Mouse (Mus musculus): ENCODE measurements around the gene Crocc2. TPM values are rescaled to one million over a fixed set of nuclear protein-coding genes. Genes with fewer than 3 reads are reported as not detected.
"Not testable (repeated sequence)": the region's sequence is repeated elsewhere in the genome, so short reads cannot be mapped to it uniquely, and the experiment has no call there.

Crocc2 gene
- polyA plus RNA-seq, 1 experiment from 2014 or later: 0.26 TPM

DNA sequence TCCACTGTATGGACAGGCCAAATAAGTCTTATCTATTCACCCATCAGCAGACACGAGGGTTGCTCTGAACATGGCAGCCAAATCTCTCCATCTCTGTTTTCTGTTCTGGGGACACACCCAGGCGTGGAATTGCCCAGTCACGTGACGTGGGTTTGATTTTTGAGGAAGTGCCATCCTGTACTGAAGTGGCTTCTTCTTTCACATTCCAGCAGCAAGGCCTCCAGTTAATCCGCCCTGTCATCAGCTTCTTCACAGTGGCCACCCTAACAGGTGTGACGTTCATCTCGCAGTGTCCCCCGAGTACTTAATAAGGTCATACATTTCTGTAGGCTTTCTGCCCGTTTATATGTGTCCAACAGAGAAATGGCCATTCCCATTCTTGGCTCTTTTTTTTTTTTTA, 3.1 kb upstream of the Crocc2 start:
- no peak for ATAC-seq (replicated peaks; ENCODE audit: insufficient number of reproducible peaks, insufficient read depth, low FRiP score, low read depth)
- WGBS: 56% methylated on average over 9 of the region's 9 CpGs
- Histone ChIP-seq H3K9ac (no peak overlapping the region), H3K9me3 (replicated peaks) (no peaks in the 10 kb centered on the region), H3K4me1 (replicated peaks) (no peaks in the 10 kb centered on the region), H3K27me3 (peaks cover 39% of the 10 kb centered on the region), H3K36me3 (no peaks in the 10 kb centered on the region), H3K27ac (no peak overlapping the region), H3K4me2 (no peak overlapping the region), H3K4me3 (no peak overlapping the region)

DNA sequence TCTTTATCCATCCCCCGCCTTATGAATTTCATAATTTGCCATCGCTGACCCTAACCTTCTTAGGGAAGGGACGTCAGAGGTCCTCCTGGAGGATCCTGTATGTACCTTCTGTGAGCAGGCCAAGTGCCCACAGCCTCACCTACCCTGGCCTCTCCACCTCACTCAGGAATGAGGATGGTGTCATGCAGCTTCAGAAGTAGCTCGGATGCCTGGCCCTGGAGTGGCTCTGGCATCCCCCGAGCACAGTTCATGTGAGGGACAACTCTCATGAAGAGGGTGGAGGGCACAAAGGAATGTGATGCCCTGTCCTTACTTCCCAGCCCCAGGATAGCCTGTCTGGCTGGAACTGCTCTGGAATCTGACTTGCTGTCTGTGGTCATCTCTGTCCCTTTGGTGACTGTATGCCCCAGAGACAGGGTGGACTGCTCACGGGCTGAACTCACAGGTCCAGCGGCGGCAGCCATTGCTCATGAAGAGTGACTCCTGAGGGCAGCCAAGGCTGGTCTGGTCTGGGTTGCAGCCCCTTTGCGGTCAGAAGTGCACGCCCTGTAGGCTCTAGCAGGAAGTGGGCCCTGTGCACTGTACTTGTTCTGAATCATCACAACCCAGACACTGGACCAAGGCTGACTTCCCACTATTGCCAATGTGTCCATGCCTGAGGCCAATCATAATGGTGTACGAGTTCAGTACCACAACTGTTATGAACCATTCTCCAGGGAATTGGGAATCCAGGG, 2.0 kb upstream of the Crocc2 start:
- H3K36me3 ChIP-seq: no peaks in the 10 kb centered on the region
- no peak overlapping the region for H3K4me3 ChIP-seq
- no peak overlapping the region for H3K4me2 ChIP-seq
- 76% methylated on average over 11 of the region's 11 CpGs for WGBS
- peaks cover 44% of the 10 kb centered on the region for H3K27me3 ChIP-seq
- H3K9me3 ChIP-seq (replicated peaks): no peaks in the 10 kb centered on the region
- ATAC-seq (replicated peaks; ENCODE audit: insufficient number of reproducible peaks, insufficient read depth, low FRiP score, low read depth): no peak
- no peaks in the 10 kb centered on the region for H3K4me1 ChIP-seq (replicated peaks)
- no peak overlapping the region for H3K9ac ChIP-seq
- no peak overlapping the region for H3K27ac ChIP-seq

DNA sequence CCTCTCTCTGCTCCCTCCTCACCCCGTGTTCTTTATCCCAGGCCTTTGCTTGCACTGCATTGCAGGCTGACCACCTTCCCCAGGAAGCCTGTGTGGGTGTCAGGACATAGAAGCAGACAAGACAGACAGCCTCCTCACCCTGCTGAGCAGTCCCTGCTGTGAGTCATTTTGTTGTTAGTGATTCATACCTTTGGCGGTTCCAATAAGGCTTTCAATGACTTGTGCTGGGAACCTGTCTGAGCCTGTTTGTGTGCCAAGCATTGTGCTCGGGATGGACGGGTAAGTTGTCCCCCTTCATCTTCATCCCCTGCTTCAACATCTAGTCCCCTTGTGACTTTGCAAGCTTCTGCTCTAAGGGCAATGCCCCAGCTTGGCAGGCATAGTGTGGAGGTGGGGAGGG, 5.1 kb downstream of the Crocc2 start:
- Histone ChIP-seq H3K4me3 (no peak overlapping the region), H3K4me2 (no peak overlapping the region), H3K9me3 (replicated peaks) (no peaks in the 10 kb centered on the region), H3K27me3 (peaks cover 65% of the 10 kb centered on the region), H3K36me3 (no peaks in the 10 kb centered on the region), H3K9ac (no peak overlapping the region), H3K27ac (no peak overlapping the region), H3K4me1 (replicated peaks) (peaks cover 16% of the 10 kb centered on the region)
- 50% methylated on average over 4 of the region's 4 CpGs for WGBS
- ATAC-seq (replicated peaks; ENCODE audit: insufficient number of reproducible peaks, insufficient read depth, low FRiP score, low read depth): no peak

DNA sequence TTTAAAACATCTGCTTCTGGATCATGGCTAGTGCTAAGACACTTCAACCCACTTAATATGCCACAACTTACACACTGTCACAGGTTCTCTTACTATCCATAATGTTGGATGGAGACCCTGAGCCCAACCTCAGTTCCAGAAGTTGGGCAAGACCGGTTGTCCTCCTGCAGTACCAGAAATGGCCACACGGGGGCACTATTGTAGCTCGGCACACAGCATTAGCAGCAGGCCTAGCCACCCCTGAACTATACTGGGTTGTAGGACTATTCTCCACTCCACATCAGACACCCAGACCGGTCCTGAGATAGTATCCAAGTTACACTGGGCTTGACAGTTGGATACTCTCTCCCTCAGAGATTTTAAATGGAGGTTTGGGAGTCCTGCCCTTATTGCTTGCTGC, 5.9 kb downstream of the Crocc2 start:
- ATAC-seq (replicated peaks; ENCODE audit: insufficient number of reproducible peaks, insufficient read depth, low FRiP score, low read depth): no peak
- H3K4me2 ChIP-seq: no peak overlapping the region
- H3K27me3 ChIP-seq: peaks cover 65% of the 10 kb centered on the region
- H3K9me3 ChIP-seq (replicated peaks): no peaks in the 10 kb centered on the region
- no peaks in the 10 kb centered on the region for H3K36me3 ChIP-seq
- H3K4me3 ChIP-seq: no peak overlapping the region
- peaks cover 16% of the 10 kb centered on the region for H3K4me1 ChIP-seq (replicated peaks)
- no peak overlapping the region for H3K27ac ChIP-seq
- under 1% methylated on average over 4 of the region's 4 CpGs for WGBS
- H3K9ac ChIP-seq: no peak overlapping the region

DNA sequence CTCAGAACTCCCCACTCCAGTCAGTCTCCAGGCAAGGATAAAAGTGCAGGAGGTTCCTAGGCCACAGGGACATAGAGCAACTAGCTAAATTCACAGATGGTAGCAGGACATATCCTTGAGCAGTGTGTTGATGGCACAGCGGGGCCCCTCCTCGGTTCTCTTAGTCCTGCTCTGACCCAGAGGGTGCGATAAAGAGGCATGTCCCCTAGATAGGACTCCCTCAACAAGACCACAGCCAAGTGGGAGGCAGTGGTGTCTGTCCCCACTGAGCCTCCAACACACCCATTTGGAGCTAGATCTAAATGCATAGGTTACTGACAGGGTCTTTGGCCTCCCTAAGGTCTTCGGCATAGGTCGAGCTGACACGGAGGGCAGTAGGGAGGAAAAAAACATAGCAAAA, 7.3 kb downstream of the Crocc2 start:
- H3K4me1 ChIP-seq (replicated peaks): peaks cover 16% of the 10 kb centered on the region
- 16% methylated on average over 6 of the region's 6 CpGs for WGBS
- H3K27me3 ChIP-seq: peaks cover 57% of the 10 kb centered on the region
- H3K27ac ChIP-seq: no peak overlapping the region
- no peaks in the 10 kb centered on the region for H3K9me3 ChIP-seq (replicated peaks)
- no peak overlapping the region for H3K9ac ChIP-seq
- peak overlapping the region; percentile 77 for H3K4me2 ChIP-seq
- no peaks in the 10 kb centered on the region for H3K36me3 ChIP-seq
- no peak for ATAC-seq (replicated peaks; ENCODE audit: insufficient number of reproducible peaks, insufficient read depth, low FRiP score, low read depth)
- H3K4me3 ChIP-seq: no peak overlapping the region

DNA sequence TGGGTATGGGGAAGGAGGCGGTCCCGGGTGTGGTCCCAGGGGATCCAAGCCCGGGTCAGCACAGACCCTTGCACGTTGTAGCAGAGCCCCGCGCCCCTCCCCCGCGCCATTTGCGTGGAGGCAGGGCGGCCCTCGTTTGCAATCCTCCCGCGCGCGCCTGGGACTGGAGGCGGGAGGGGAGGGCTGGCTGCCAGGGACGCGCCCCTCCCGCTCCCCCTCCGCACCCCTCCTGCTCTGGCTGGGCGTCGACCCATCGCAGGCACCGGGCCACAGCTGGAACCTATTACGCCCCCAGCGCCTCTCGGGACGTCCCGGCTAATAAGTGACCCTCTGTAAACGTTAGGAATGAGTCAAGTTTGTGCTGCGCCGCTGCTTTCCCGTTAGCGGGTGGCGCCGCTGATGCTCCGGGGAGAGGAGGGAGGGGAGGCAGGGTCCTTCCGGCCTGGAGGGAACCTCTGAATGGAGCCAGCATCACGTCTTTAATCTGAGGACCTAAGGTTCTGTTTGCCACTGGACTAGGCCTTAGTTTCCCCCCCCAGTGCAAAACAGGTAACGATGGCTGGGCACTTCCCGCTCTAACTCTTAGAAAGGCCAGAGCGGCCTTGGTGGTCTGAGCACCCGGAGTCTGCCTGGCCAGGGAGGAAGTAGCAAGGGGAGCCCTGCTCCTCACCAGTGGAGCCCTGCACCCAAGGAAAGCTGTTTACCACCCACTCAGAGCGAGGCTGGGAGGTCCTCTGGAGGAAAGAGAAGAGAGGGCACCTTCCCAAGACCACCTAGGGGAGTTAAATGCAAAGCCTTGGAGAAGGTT, 8.2 kb downstream of the Crocc2 start:
- no peaks in the 10 kb centered on the region for H3K36me3 ChIP-seq
- ATAC-seq (replicated peaks; ENCODE audit: insufficient number of reproducible peaks, insufficient read depth, low FRiP score, low read depth): peak; percentile 63
- H3K9me3 ChIP-seq (replicated peaks): no peaks in the 10 kb centered on the region
- H3K4me2 ChIP-seq: peak overlapping the region; percentile 77
- peak overlapping the region; percentile 67 for H3K27ac ChIP-seq
- H3K4me3 ChIP-seq: peak overlapping the region; percentile 44
- H3K9ac ChIP-seq: peak overlapping the region; percentile 49
- peaks cover 52% of the 10 kb centered on the region for H3K27me3 ChIP-seq
- peaks cover 16% of the 10 kb centered on the region for H3K4me1 ChIP-seq (replicated peaks)
- WGBS: 5% methylated on average over 35 of the region's 44 CpGs

DNA sequence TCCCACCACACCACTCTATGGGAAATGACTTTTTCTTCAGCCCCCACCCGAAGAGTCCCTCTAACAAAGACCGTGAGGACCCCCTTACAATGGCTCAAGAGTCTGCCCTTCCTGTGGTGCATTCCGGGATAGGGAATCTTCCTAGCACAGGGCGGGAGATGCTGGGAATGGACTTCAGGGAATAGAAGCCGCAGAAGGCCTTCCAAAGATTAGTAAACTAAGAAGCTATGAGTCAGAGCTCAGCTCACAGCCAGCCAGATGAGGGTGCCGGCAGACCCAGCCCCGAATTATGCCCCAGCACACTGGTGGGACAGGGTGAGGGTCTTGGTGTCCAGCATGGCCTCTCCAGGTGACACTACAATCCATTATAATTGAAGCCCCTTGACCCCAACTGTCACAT, 13.8 kb downstream of the Crocc2 start:
- no peak for ATAC-seq (replicated peaks; ENCODE audit: insufficient number of reproducible peaks, insufficient read depth, low FRiP score, low read depth)
- peaks cover 2% of the 10 kb centered on the region; the same call in 1 of the 2 replicates for H3K4me1 ChIP-seq (replicated peaks)
- H3K27me3 ChIP-seq: peaks cover 36% of the 10 kb centered on the region
- no peak overlapping the region for H3K4me2 ChIP-seq
- H3K9ac ChIP-seq: no peak overlapping the region
- WGBS: 79% methylated on average over 7 of the region's 7 CpGs
- H3K9me3 ChIP-seq (replicated peaks): no peaks in the 10 kb centered on the region
- H3K4me3 ChIP-seq: no peak overlapping the region
- H3K27ac ChIP-seq: no peak overlapping the region
- no peaks in the 10 kb centered on the region for H3K36me3 ChIP-seq

DNA sequence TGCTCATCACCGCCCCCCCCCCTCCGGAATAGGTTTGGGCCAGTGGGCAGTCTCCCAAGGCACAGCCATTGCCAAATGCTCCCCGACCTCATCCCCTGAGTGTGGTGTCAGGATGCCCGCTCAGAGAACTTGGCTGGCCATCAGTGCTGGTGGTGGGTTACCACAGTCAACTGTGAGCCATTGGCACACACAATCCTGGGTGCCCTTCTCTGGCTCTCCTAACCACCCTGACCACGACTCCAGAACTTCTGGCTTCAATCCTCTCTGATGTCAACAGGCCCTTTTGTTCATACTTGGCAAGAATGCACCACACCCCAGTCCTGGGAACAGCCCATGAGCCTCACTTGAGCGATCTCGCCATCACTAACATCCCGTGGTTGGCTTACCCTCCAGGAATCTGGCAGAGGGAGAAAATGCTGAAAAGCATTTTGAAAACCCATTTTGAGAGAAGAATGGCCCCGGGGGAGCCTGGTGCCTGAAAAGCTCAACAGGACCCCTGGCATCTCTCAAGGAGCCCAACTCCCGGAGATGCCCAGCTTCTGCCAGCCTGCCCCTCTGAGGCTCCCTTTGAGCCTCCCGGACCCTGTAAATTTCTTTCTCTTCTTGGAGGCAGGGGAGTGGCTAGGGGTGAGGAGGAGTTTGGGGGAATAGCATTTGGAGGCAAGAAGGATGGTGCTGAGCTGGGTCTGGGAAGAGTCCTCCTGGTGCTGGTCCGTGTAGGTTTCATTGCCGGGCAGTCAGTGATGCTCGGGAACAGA, 15.7 kb downstream of the Crocc2 start:
- Histone ChIP-seq H3K9me3 (replicated peaks) (no peaks in the 10 kb centered on the region), H3K9ac (no peak overlapping the region), H3K4me3 (no peak overlapping the region), H3K27me3 (peaks cover 46% of the 10 kb centered on the region), H3K4me2 (no peak overlapping the region), H3K4me1 (replicated peaks) (no peaks in the 10 kb centered on the region), H3K27ac (no peak overlapping the region), H3K36me3 (no peaks in the 10 kb centered on the region)
- WGBS: 64% methylated on average over 14 of the region's 14 CpGs
- ATAC-seq (replicated peaks; ENCODE audit: insufficient number of reproducible peaks, insufficient read depth, low FRiP score, low read depth): no peak

DNA sequence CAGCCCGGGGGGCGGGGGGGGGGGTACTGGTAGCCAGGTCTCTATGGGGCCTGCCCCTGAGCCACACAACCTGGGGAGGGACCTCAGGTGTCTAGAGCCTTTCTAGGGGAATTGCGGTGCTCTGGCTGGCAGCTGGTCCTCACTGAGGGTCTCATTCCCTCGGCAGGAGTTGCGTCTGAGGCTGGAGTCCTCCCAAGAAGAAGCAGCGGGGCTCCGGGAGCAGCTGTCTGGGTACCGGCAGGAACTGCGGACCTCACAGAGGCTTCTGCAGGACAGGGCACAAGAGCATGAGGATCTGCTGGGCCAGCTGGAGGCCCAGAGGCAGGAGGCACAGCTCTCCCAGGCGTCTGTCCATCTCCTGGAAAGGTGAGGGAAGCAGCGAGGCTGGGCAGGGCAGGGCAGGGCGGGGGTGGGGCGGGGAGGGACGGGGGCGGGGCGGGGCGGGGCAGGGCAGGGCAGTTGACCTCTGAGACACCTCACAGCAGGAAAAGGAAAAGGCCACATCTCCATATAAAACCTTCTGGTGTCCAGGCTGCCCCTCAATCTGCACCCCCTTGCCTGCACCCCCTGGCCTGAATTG, 22.3 kb downstream of the Crocc2 start:
- Histone ChIP-seq H3K4me2 (no peak overlapping the region), H3K36me3 (no peaks in the 10 kb centered on the region), H3K27ac (no peak overlapping the region), H3K27me3 (peaks cover 58% of the 10 kb centered on the region), H3K9me3 (replicated peaks) (no peaks in the 10 kb centered on the region), H3K4me3 (no peak overlapping the region), H3K4me1 (replicated peaks) (no peaks in the 10 kb centered on the region), H3K9ac (no peak overlapping the region)
- no peak for ATAC-seq (replicated peaks; ENCODE audit: insufficient number of reproducible peaks, insufficient read depth, low FRiP score, low read depth)
- 21% methylated on average over 15 of the region's 17 CpGs for WGBS

DNA sequence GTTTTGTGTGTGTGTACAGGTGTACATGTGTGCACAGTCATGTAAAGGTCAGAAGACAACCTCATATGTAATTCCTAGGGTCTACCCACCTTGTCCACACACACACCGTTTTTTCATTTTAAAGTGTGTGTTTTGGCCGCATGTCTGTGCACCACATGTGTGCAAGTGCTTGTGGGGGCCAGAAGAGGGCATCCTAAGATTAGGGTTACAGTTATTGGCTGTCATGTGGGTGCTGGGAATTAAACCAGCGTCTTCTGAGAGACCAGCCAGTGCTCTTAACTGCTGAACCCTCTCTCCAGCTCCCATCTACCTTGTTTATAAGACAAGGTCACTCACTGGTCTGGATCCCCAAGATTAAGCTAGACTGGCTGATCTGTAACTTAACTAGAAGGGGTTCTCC, 26.4 kb downstream of the Crocc2 start:
- Histone ChIP-seq H3K9me3 (replicated peaks) (no peaks in the 10 kb centered on the region), H3K4me2 (no peak overlapping the region), H3K27me3 (peaks cover 27% of the 10 kb centered on the region), H3K4me1 (replicated peaks) (no peaks in the 10 kb centered on the region), H3K27ac (no peak overlapping the region), H3K4me3 (no peak overlapping the region), H3K36me3 (no peaks in the 10 kb centered on the region), H3K9ac (no peak overlapping the region)
- 82% methylated on average over 3 of the region's 3 CpGs for WGBS
- no peak for ATAC-seq (replicated peaks; ENCODE audit: insufficient number of reproducible peaks, insufficient read depth, low FRiP score, low read depth)

DNA sequence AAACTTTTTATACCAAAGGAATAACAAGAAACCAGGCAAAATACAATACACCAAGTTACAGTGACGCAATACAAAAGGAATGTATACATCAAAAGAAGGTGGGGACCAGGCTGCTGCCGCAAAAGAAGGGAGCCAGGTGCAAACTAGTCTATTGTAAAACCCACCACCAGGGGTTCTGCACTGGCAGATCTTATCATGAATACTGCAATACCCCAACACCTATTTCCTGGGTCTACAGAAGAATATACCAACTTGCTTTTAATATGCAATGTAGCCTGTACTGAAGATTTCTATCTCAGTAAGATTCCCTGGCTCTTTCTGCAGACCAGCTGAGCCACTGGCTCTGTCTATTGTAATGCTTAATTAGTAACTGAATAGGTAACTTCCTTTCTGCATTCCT, 28.9 kb downstream of the Crocc2 start:
- WGBS: 87% methylated on average over 2 of the region's 2 CpGs
- H3K27ac ChIP-seq; H3K36me3 ChIP-seq; H3K4me2 ChIP-seq; H3K9me3 ChIP-seq (replicated peaks); H3K9ac ChIP-seq; H3K4me3 ChIP-seq; H3K4me1 ChIP-seq (replicated peaks); ATAC-seq (replicated peaks; ENCODE audit: insufficient number of reproducible peaks, insufficient read depth, low FRiP score, low read depth): not testable (repeated sequence)
- H3K27me3 ChIP-seq: peaks cover 12% of the 10 kb centered on the region
